Comparison of ENCODE assay signal across 17 mouse cellular contexts in genomic region chr9:77926151-77926550, GRCm38 (mm10). TPM values are rescaled to one million over a fixed set of nuclear protein-coding genes. Genes with fewer than 3 reads are reported as not detected.
DNase-seq lines count a peak whose midpoint lies in the region; ATAC-seq and TF ChIP-seq lines count a peak whose summit lies in the region.
"Had no signal": no experiment of that assay in that cellular context is flagged by ENCODE, and none has a peak within 500 bp of the region (broad histone marks: within the 10 kb centered on the region; RNA-seq: fewer than 3 reads in every experiment).

No protein-coding gene starts in this region.

- no peak overlapping the region for H3K27ac ChIP-seq in heart, embryonic 13.5 days (replicated peaks)
- H3K27ac ChIP-seq in testis, adult 2 months (ENCODE audit: control insufficient read depth, insufficient read depth, low read depth, low read length) = peak overlapping the region; percentile 38
- no peak overlapping the region for H3K27ac ChIP-seq in forebrain, postnatal 0 days (ENCODE audit: low read depth, low read length)
- H3K27ac ChIP-seq: embryonic facial prominence, embryonic 10.5 days; forebrain, embryonic 13.5 days; forebrain, embryonic 15.5 days had no signal

- H3K36me3 ChIP-seq in heart, embryonic 13.5 days = no peaks in the 10 kb centered on the region
- no peaks in the 10 kb centered on the region for H3K36me3 ChIP-seq in testis, adult 2 months (ENCODE audit: control insufficient read depth, insufficient read depth, low read length)
- no peaks in the 10 kb centered on the region for H3K36me3 ChIP-seq in forebrain, postnatal 0 days (ENCODE audit: insufficient read depth)
- H3K36me3 ChIP-seq: embryonic facial prominence, embryonic 12.5 days; forebrain, embryonic 15.5 days had no signal

- no peak for TF ChIP-seq CTCF in testis, adult 2 months (IDR thresholded peaks at IDR 0.05; ENCODE audit: control insufficient read depth, insufficient read depth, insufficient replicate concordance, low read depth, low read length)
- TF ChIP-seq CTCF in forebrain, postnatal 0 days (IDR thresholded peaks at IDR 0.05; ENCODE audit: low read depth) = no peak

- WGBS in heart, embryonic 13.5 days = 71% methylated on average over 8 of the region's 8 CpGs
- 92% methylated on average over 8 of the region's 8 CpGs for WGBS in forebrain, postnatal 0 days

- H3K9me3 ChIP-seq in heart, embryonic 13.5 days = no peaks in the 10 kb centered on the region
- H3K9me3 ChIP-seq in forebrain, postnatal 0 days (ENCODE audit: low read length) = no peaks in the 10 kb centered on the region
- H3K9me3 ChIP-seq: embryonic facial prominence, embryonic 10.5 days; embryonic facial prominence, embryonic 12.5 days; forebrain, embryonic 13.5 days; forebrain, embryonic 15.5 days had no signal

- H3K9ac ChIP-seq in heart, embryonic 13.5 days = peak overlapping the region; percentile 4
- H3K9ac ChIP-seq in forebrain, postnatal 0 days = no peak overlapping the region
- H3K9ac ChIP-seq: embryonic facial prominence, embryonic 12.5 days; forebrain, embryonic 13.5 days; forebrain, embryonic 15.5 days had no signal

- H3K27me3 ChIP-seq in heart, embryonic 13.5 days (replicated peaks) = no peaks in the 10 kb centered on the region
- no peaks in the 10 kb centered on the region for H3K27me3 ChIP-seq in testis, adult 2 months (ENCODE audit: control insufficient read depth, insufficient read depth, low read length)
- H3K27me3 ChIP-seq in forebrain, postnatal 0 days (ENCODE audit: insufficient read depth, low read length) = no peaks in the 10 kb centered on the region
- H3K27me3 ChIP-seq: embryonic facial prominence, embryonic 12.5 days; forebrain, embryonic 13.5 days; forebrain, embryonic 15.5 days had no signal

- TF ChIP-seq POLR2A in testis, adult 2 months (IDR thresholded peaks at IDR 0.05; ENCODE audit: control insufficient read depth, low read depth, low read length) = no peak

- DNase-seq in heart, adult 18-20 months = no peak
- no peak for DNase-seq in testis, postnatal 14 days (ENCODE audit: low spot score)
- DNase-seq in forebrain, postnatal 0 days = no peak
- DNase-seq: adrenal gland, adult 2 months; adrenal gland, postnatal 10 days; adrenal gland, postnatal 25 days; cerebellum, adult 11-12 months; cerebellum, adult 2 months; cerebellum, adult 9-10 months; cerebellum, postnatal 10 days; cerebellum, postnatal 25 days had no signal

- H3K4me2 ChIP-seq in heart, embryonic 13.5 days = no peak overlapping the region
- H3K4me2 ChIP-seq in forebrain, postnatal 0 days (ENCODE audit: low read depth) = no peak overlapping the region
- H3K4me2 ChIP-seq: embryonic facial prominence, embryonic 12.5 days; forebrain, embryonic 13.5 days; forebrain, embryonic 15.5 days had no signal

- no peak overlapping the region for H3K4me3 ChIP-seq in heart, embryonic 13.5 days
- no peak overlapping the region for H3K4me3 ChIP-seq in testis, adult 2 months (ENCODE audit: control insufficient read depth, low read depth, low read length)
- no peak overlapping the region for H3K4me3 ChIP-seq in forebrain, postnatal 0 days (ENCODE audit: low read depth, low read length)
- H3K4me3 ChIP-seq: embryonic facial prominence, embryonic 10.5 days; embryonic facial prominence, embryonic 12.5 days; forebrain, embryonic 13.5 days; forebrain, embryonic 15.5 days had no signal

- no peak for ATAC-seq in heart, embryonic 13.5 days (ENCODE audit: extremely low read depth, insufficient number of reproducible peaks, low FRiP score, low TSS enrichment)
- no peak for ATAC-seq in forebrain, postnatal 0 days
- ATAC-seq: forebrain, embryonic 13.5 days; forebrain, embryonic 15.5 days had no signal

- peaks cover 97% of the 10 kb centered on the region for H3K4me1 ChIP-seq in heart, embryonic 13.5 days
- peaks cover 9% of the 10 kb centered on the region for H3K4me1 ChIP-seq in testis, adult 2 months (ENCODE audit: control insufficient read depth, insufficient read depth, low read length)
- H3K4me1 ChIP-seq in forebrain, postnatal 0 days (ENCODE audit: insufficient read depth) = no peaks in the 10 kb centered on the region

RNA-seq across cellular contexts. Expression of gene Elovl5, which starts 9.0 kb away (rescaled TPM):
- 65.2 and 69.6 TPM in 2 replicates for polyA plus RNA-seq in heart, embryonic 13.5 days (2015; fragmentation: Nextera tagmentation; extraction: Ambion mirVana)
- total RNA-seq in heart, adult 18-20 months (2021) = 10 to 100 TPM; 37.3 to 39.0 TPM
- 54.1 and 74.7 TPM in 2 replicates for polyA plus RNA-seq in testis, adult 2 months (2012; rRNA removed)
- 70.3 and 83.4 TPM in 2 replicates for total RNA-seq in forebrain, postnatal 0 days (2014; rRNA removed)
- 43.2 and 61.1 TPM in 2 replicates for polyA plus RNA-seq in forebrain, postnatal 0 days (2015; fragmentation: Nextera tagmentation; extraction: Ambion mirVana)
